Mouse (Mus musculus) midbrain, postnatal 0 days (tissue): ENCODE results near the gene B230219D22Rik. TPM values are rescaled to one million over a fixed set of nuclear protein-coding genes. Genes with fewer than 3 reads are reported as not detected.

ENCODE experiments used
- ATAC-seq: fragments of 200-750 bp; cut with Nextera tagmentation; 2 replicates; pipeline ENCODE4 v1.8.0; 2017; ENCODE audit warnings: moderate number of reproducible peaks, mild to moderate bottlenecking, moderate TSS enrichment, moderate library complexity; ENCODE audit not compliant: low FRiP score
- DNase-seq: peaks from one replicate; pipeline ENCODE4 v3.0.0-alpha.2; 2015; ENCODE audit warnings: low spot score
- H3K27ac ChIP-seq: fragments of 300-500 bp; sonication (generic); 2 replicates; pipeline ENCODE4 v1.5.1; 2014; ENCODE audit warnings: low read depth, mild to moderate bottlenecking, low read length, mixed read lengths
- H3K27me3 ChIP-seq: fragments of 300-500 bp; sonication (generic); 2 replicates; pipeline ENCODE4 v1.6.1; 2014; ENCODE audit warnings: low read length, control low read depth, mixed read lengths; ENCODE audit not compliant: insufficient read depth
- H3K36me3 ChIP-seq: fragments of 300-500 bp; sonication (generic); 2 replicates; pipeline ENCODE4 v1.6.1; 2014; ENCODE audit warnings: low read length, control low read depth, mixed read lengths; ENCODE audit not compliant: insufficient read depth
- H3K4me1 ChIP-seq: fragments of 300-500 bp; sonication (generic); 2 replicates; pipeline ENCODE4 v1.6.1; 2014; ENCODE audit warnings: mild to moderate bottlenecking, control low read depth, antibody characterized with exemption, low read length, mixed read lengths; ENCODE audit not compliant: insufficient read depth
- H3K4me2 ChIP-seq: fragments of 300-500 bp; sonication (generic); 2 replicates; pipeline ENCODE4 v1.6.1; 2014; ENCODE audit warnings: low read depth, mild to moderate bottlenecking, low read length, mixed read lengths; ENCODE audit not compliant: poor library complexity, severe bottlenecking
- H3K4me3 ChIP-seq: fragments of 300-500 bp; sonication (generic); 2 replicates; pipeline ENCODE4 v1.5.1; 2014; ENCODE audit warnings: low read depth, mild to moderate bottlenecking, low read length, moderate library complexity
- H3K9ac ChIP-seq: fragments of 300-500 bp; sonication (generic); replicated peaks from 2 replicates; pipeline ENCODE4 v1.6.1; 2014; ENCODE audit warnings: mild to moderate bottlenecking, low read length, moderate library complexity, mixed read lengths; ENCODE audit not compliant: poor library complexity, severe bottlenecking
- H3K9me3 ChIP-seq: fragments of 300-500 bp; sonication (generic); 2 replicates; pipeline ENCODE4 v1.6.1; 2016; ENCODE audit warnings: low read length, control low read depth
- CTCF ChIP-seq: IDR thresholded peaks from 2 replicates; pipeline ENCODE4 v1.5.1; 2016; ENCODE audit warnings: antibody characterized with exemption, mild to moderate bottlenecking
- WGBS: fragments of 180-500 bp; shearing (Covaris S2); extraction: QIAGEN DNeasy Blood & Tissue Kit; methylation state at CpG from one replicate; pipeline ENCODE4 v1.1.7; 2014; 5-methylcytosine and 5-hydroxymethylcytosine counted together
- polyA plus RNA-seq: library from polyadenylated mRNA; unstranded; fragments of >200 nt; fragmentation: Nextera tagmentation; extraction: Ambion mirVana; gene quantifications from 2 replicates; pipeline ENCODE4 v1.2.1, GENCODE M21; 2015
- total RNA-seq: library from RNA; depleted of rRNA; stranded (reverse); fragments of >200 nt; gene quantifications from 2 replicates; pipeline ENCODE4 v1.2.3, GENCODE M21; 2014; rRNA removed

The B230219D22Rik gene
- total and polyA plus RNA-seq, 2 experiments from 2014 or later, result 62.8 to 164 TPM

GRCm38 (mm10) chr13:55730716-55731115 is 37.8 kb downstream of the B230219D22Rik start:
- no peak for TF ChIP-seq CTCF
- 87% methylated on average over 7 of the region's 7 CpGs for WGBS
- no peaks in the 10 kb centered on the region for H3K36me3 ChIP-seq
- no peak overlapping the region for H3K4me3 ChIP-seq
- ATAC-seq, result no peak
- no peaks in the 10 kb centered on the region for H3K9me3 ChIP-seq
- no peak overlapping the region for H3K4me2 ChIP-seq
- no peaks in the 10 kb centered on the region for H3K4me1 ChIP-seq
- H3K9ac ChIP-seq, result no peak overlapping the region
- no peaks in the 10 kb centered on the region for H3K27me3 ChIP-seq
- H3K27ac ChIP-seq, result no peak overlapping the region
- DNase-seq, result no peak

GRCm38 (mm10) chr13:55732121-55732520 is 39.2 kb downstream of the B230219D22Rik start:
- WGBS, result 85% methylated on average over 2 of the region's 2 CpGs

GRCm38 (mm10) chr13:55733628-55734502 is 40.9 kb downstream of the B230219D22Rik start:
- Histone ChIP-seq H3K9me3 (no peaks in the 10 kb centered on the region), H3K4me2 (no peak overlapping the region), H3K36me3 (no peaks in the 10 kb centered on the region), H3K27ac (no peak overlapping the region), H3K4me3 (no peak overlapping the region), H3K9ac (no peak overlapping the region), H3K27me3 (no peaks in the 10 kb centered on the region), H3K4me1 (no peaks in the 10 kb centered on the region)
- ATAC-seq (no peak), DNase-seq (no peak)
- no peak for TF ChIP-seq CTCF
- 87% methylated on average over 22 of the region's 22 CpGs for WGBS

More at GRCm38 (mm10) chr13:55732121-55732520, 39.2 kb downstream of the B230219D22Rik start:
- Histone ChIP-seq H3K27ac (no peak overlapping the region), H3K36me3 (no peaks in the 10 kb centered on the region), H3K4me3 (no peak overlapping the region), H3K4me1 (no peaks in the 10 kb centered on the region), H3K9ac (no peak overlapping the region), H3K4me2 (no peak overlapping the region), H3K27me3 (no peaks in the 10 kb centered on the region), H3K9me3 (no peaks in the 10 kb centered on the region)
- no peak for DNase-seq
- ATAC-seq, result no peak
- TF ChIP-seq CTCF, result no peak

GRCm38 (mm10) chr13:55737885-55738284 is 45.0 kb downstream of the B230219D22Rik start:
- DNase-seq (no peak), ATAC-seq (no peak)
- Histone ChIP-seq H3K27ac (no peak overlapping the region), H3K9ac (no peak overlapping the region), H3K4me3 (no peak overlapping the region), H3K36me3 (no peaks in the 10 kb centered on the region), H3K4me1 (no peaks in the 10 kb centered on the region), H3K9me3 (no peaks in the 10 kb centered on the region), H3K4me2 (no peak overlapping the region), H3K27me3 (no peaks in the 10 kb centered on the region)
- 93% methylated on average over 8 of the region's 8 CpGs for WGBS
- no peak for TF ChIP-seq CTCF

- Histone ChIP-seq H3K36me3 (no peaks in the 10 kb centered on the region), H3K4me2 (no peak overlapping the region), H3K9me3 (no peaks in the 10 kb centered on the region), H3K9ac (no peak overlapping the region), H3K4me1 (no peaks in the 10 kb centered on the region), H3K4me3 (no peak overlapping the region), H3K27me3 (no peaks in the 10 kb centered on the region), H3K27ac (no peak overlapping the region)
- WGBS, result 70% methylated on average over 8 of the region's 8 CpGs
- no peak for ATAC-seq
- no peak for DNase-seq
- no peak for TF ChIP-seq CTCF
Measured at GRCm38 (mm10) chr13:55742306-55742705, 49.4 kb downstream of the B230219D22Rik start.

Other genes with a start within 250 kb of the B230219D22Rik start
- gene Grk6, start 248.1 kb upstream of the B230219D22Rik start, total RNA-seq, result 70.4 and 71.9 TPM in 2 replicates
- gene Grk6, start 248.1 kb upstream of the B230219D22Rik start, polyA plus RNA-seq, result 35.5 and 35.8 TPM in 2 replicates
- 101 and 131 TPM in 2 replicates for gene Prr7, start 228.9 kb upstream of the B230219D22Rik start, total RNA-seq
- gene Prr7, start 228.9 kb upstream of the B230219D22Rik start, polyA plus RNA-seq, result 6.6 and 8.1 TPM in 2 replicates
- gene Dbn1, start 205.0 kb upstream of the B230219D22Rik start, total RNA-seq, result 498 and 510 TPM in 2 replicates
- 482 and 484 TPM in 2 replicates for gene Dbn1, start 205.0 kb upstream of the B230219D22Rik start, polyA plus RNA-seq
- 32.3 and 41.3 TPM in 2 replicates for gene Pdlim7, start 179.4 kb upstream of the B230219D22Rik start, total RNA-seq
- gene Pdlim7, start 179.4 kb upstream of the B230219D22Rik start, polyA plus RNA-seq, result 153 and 171 TPM in 2 replicates
- gene Dok3, start 163.8 kb upstream of the B230219D22Rik start, total RNA-seq, result 3.0 and 4.5 TPM in 2 replicates
- 1.4 and 1.6 TPM in 2 replicates for gene Dok3, start 163.8 kb upstream of the B230219D22Rik start, polyA plus RNA-seq
- gene Ddx41, start 156.5 kb upstream of the B230219D22Rik start, total RNA-seq, result 51.9 and 58.9 TPM in 2 replicates
- gene Ddx41, start 156.5 kb upstream of the B230219D22Rik start, polyA plus RNA-seq, result 45.4 and 49.1 TPM in 2 replicates
- 73.9 and 90.6 TPM in 2 replicates for gene Fam193b, start 122.0 kb upstream of the B230219D22Rik start, total RNA-seq
- gene Fam193b, start 122.0 kb upstream of the B230219D22Rik start, polyA plus RNA-seq, result 42.7 and 43.5 TPM in 2 replicates
- gene Tmed9, start 119.4 kb upstream of the B230219D22Rik start, total RNA-seq, result 57.6 and 62.5 TPM in 2 replicates
- 101 and 102 TPM in 2 replicates for gene Tmed9, start 119.4 kb upstream of the B230219D22Rik start, polyA plus RNA-seq
- 62.6 and 67.7 TPM in 2 replicates for gene B4galt7, start 93.2 kb upstream of the B230219D22Rik start, total RNA-seq
- gene B4galt7, start 93.2 kb upstream of the B230219D22Rik start, polyA plus RNA-seq, result 50.1 and 55.1 TPM in 2 replicates
- gene Caml, start 70.1 kb upstream of the B230219D22Rik start, total RNA-seq, result 90.6 and 101 TPM in 2 replicates
- gene Caml, start 70.1 kb upstream of the B230219D22Rik start, polyA plus RNA-seq, result 113 and 114 TPM in 2 replicates
- 22.3 and 29.8 TPM in 2 replicates for gene Ddx46, start 58.1 kb upstream of the B230219D22Rik start, total RNA-seq
- 20.4 and 21.9 TPM in 2 replicates for gene Ddx46, start 58.1 kb upstream of the B230219D22Rik start, polyA plus RNA-seq
- 93.4 and 108 TPM in 2 replicates for gene Txndc15, start 21.5 kb downstream of the B230219D22Rik start, total RNA-seq
- gene Txndc15, start 21.5 kb downstream of the B230219D22Rik start, polyA plus RNA-seq, result 137 and 142 TPM in 2 replicates
- gene Pcbd2, start 34.2 kb downstream of the B230219D22Rik start, total RNA-seq, result 7.2 and 8.6 TPM in 2 replicates
- 28.2 and 30.6 TPM in 2 replicates for gene Pcbd2, start 34.2 kb downstream of the B230219D22Rik start, polyA plus RNA-seq
- gene Catsper3, start 91.4 kb downstream of the B230219D22Rik start, total RNA-seq, result not detected in 2 replicates
- gene Catsper3, start 91.4 kb downstream of the B230219D22Rik start, polyA plus RNA-seq, result 0.29 and 0.30 TPM in 2 replicates
- gene Pitx1, start 143.1 kb downstream of the B230219D22Rik start, total RNA-seq, result 1.9 and 3.3 TPM in 2 replicates
- gene Pitx1, start 143.1 kb downstream of the B230219D22Rik start, polyA plus RNA-seq, result 2.2 and 2.7 TPM in 2 replicates